Mouse (Mus musculus) G1E (cell line): ENCODE data around the gene Zfp64. TPM values are rescaled to one million over a fixed set of nuclear protein-coding genes. Genes with fewer than 3 reads are reported as not detected.

Experiments
- ATAC-seq: 2 replicates; pipeline ENCODE4 v1.8.0; 2016; ENCODE audit warnings: mild to moderate bottlenecking; ENCODE audit not compliant: insufficient number of reproducible peaks, poor library complexity, low FRiP score, severe bottlenecking; ENCODE audit errors: extremely low read depth
- DNase-seq: peaks from one replicate; pipeline ENCODE4 v3.0.0; 2012; ENCODE audit warnings: low spot score
- H3K27me3 ChIP-seq: 2 replicates; pipeline ENCODE4 v1.6.1; 2012; ENCODE audit warnings: mild to moderate bottlenecking, low read length, inconsistent platforms; ENCODE audit not compliant: insufficient read depth
- H3K36me3 ChIP-seq: replicated peaks from 2 replicates; pipeline ENCODE3; 2012; ENCODE audit warnings: mild to moderate bottlenecking, inconsistent platforms
- H3K4me1 ChIP-seq: 2 replicates; pipeline ENCODE4 v1.6.1; 2012; ENCODE audit warnings: low read depth, low read length, inconsistent platforms, mixed read lengths; ENCODE audit not compliant: insufficient read depth
- H3K4me3 ChIP-seq: 2 replicates; pipeline ENCODE4 v1.5.1; 2012; ENCODE audit warnings: low read depth, mild to moderate bottlenecking, inconsistent platforms, low read length, moderate library complexity, mixed read lengths
- H3K9me3 ChIP-seq: replicated peaks from 2 replicates; pipeline ENCODE4 v1.6.1; 2012; ENCODE audit warnings: inconsistent platforms
- CTCF ChIP-seq: IDR thresholded peaks from 2 replicates; pipeline ENCODE4 v1.5.1; 2012; ENCODE audit warnings: low read depth, low read length, inconsistent platforms, mixed read lengths
- GATA1 ChIP-seq: IDR thresholded peaks from 2 replicates; pipeline ENCODE4 v1.6.1; 2012; ENCODE audit warnings: borderline replicate concordance, low read length, inconsistent platforms, mixed read lengths
- GATA2 ChIP-seq: IDR thresholded peaks from 2 replicates; pipeline ENCODE4 v1.6.1; 2012; ENCODE audit warnings: low read depth, low read length, inconsistent platforms, borderline replicate concordance
- POLR2AphosphoS5 ChIP-seq: IDR thresholded peaks from 2 replicates; pipeline ENCODE4 v1.6.1; 2012; ENCODE audit warnings: low read depth, low read length, inconsistent platforms; ENCODE audit not compliant: insufficient replicate concordance
- TAL1 ChIP-seq: conservative IDR thresholded peaks from 2 replicates; pipeline ENCODE4 v1.6.1; 2012; ENCODE audit warnings: low read depth, low read length, inconsistent platforms, mixed read lengths
- polyA plus RNA-seq: library from polyadenylated mRNA; stranded (reverse); fragments of >175 nt; gene quantifications from 2 replicates; pipeline ENCODE4 v1.2.3, GENCODE M21; 2012
- total RNA-seq, 2 experiments: library from RNA; stranded (forward) in 1 of 2; stranded (reverse) in 1 of 2; fragments of 200-1000 nt in 1 of 2; fragments of >200 nt in 1 of 2; fragmentation: Nextera tagmentation in 1 of 2; gene quantifications; 2 replicates each; pipeline ENCODE4 v1.2.3; 2014 to 2017

Zfp64 gene
- total and polyA plus RNA-seq, 3 experiments, result 37.4 to 98.5 (median 65.2) TPM

GRCm38 (mm10) chr2:168923706-168924105 is 31.7 kb downstream of the Zfp64 start:
- Histone ChIP-seq H3K9me3 (peaks cover 13% of the 10 kb centered on the region), H3K27me3 (no peaks in the 10 kb centered on the region; the same call in 1 of the 2 replicates), H3K4me1 (no peaks in the 10 kb centered on the region), H3K4me3 (no peak overlapping the region), H3K36me3 (peaks cover 70% of the 10 kb centered on the region)
- DNase-seq (no peak), ATAC-seq (no peak)
- TF ChIP-seq POLR2AphosphoS5 (no peak), GATA1 (no peak), TAL1 (no peak), CTCF (no peak), GATA2 (no peak)

GRCm38 (mm10) chr2:168922466-168922865 is 32.9 kb downstream of the Zfp64 start:
- no peaks in the 10 kb centered on the region; the same call in 1 of the 2 replicates for H3K27me3 ChIP-seq
- no peak for TF ChIP-seq GATA1
- 0 out of 2 replicates have a peak, but pooled peaks have one; percentile 39 for TF ChIP-seq CTCF
- no peak for TF ChIP-seq TAL1
- peaks cover 10% of the 10 kb centered on the region for H3K9me3 ChIP-seq
- H3K4me1 ChIP-seq, result no peaks in the 10 kb centered on the region
- ATAC-seq (no peak), DNase-seq (no peak)
- H3K36me3 ChIP-seq, result peaks cover 58% of the 10 kb centered on the region
- H3K4me3 ChIP-seq, result no peak overlapping the region

DNA sequence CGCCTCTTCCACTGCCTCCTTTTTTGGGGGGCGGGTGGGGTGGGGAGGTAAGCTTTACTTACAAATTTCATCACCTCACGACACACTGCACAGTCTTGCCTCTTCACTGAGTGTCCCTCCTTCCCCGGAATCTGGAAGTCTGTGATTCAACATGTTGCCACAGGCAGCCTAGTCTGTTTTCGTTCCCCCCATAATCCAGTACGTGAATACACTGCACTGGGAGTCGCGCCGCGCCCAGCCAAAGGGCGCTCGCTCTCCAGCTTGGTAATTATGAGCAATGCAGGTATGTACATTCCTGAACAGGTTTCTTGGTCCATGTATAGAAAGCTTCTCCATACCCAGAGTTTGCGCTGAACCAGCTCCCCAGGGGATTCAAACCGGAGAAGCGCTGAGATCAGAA is 35.4 kb downstream of the Zfp64 start:
- H3K27me3 ChIP-seq, result no peaks in the 10 kb centered on the region
- DNase-seq, result no peak
- ATAC-seq, result no peak
- H3K4me3 ChIP-seq, result no peak overlapping the region
- no peaks in the 10 kb centered on the region for H3K4me1 ChIP-seq
- H3K9me3 ChIP-seq, result no peaks in the 10 kb centered on the region
- peaks cover 33% of the 10 kb centered on the region for H3K36me3 ChIP-seq
- TF ChIP-seq TAL1, result no peak
- TF ChIP-seq CTCF, result no peak
- no peak for TF ChIP-seq GATA2
- TF ChIP-seq GATA1, result no peak
- no peak for TF ChIP-seq POLR2AphosphoS5

DNA sequence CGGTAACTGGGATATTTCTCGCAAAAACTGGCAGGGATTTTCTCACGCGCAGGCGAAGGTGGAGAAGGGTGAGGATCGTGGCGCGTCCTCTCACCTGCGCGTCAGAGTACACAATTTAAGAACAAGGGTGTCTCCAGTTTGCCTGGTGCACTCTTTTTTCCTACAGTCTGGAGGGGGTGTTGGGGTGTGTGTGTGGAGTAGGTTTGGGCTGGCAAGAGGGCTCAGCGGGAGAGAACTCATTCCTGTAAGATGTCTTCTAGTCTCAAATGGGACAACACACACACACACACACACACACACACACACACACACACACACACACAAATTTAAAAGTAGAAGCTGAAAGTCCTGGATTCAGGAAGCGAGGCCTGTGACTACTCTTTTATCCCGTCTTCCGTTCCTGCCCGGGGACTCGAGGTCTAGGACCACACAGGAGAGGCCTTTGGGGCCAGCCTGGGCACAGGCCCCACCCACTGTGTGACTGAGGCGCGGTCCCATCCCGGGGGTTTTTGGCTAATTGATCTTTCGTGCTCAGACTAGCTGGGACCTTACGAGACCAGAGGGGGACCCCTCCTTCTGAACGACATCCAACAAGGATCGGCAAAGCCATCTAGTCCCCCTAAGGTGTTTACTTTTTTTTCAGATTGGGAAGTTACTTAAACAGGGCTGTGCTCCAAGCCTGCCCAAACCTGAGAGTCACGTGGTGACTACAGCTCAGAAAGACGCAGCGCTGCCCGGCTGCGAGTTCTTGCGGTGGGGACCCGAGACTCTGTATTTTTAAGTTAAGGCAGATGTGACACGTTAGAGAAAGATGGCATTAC is 42.3 kb downstream of the Zfp64 start:
- DNase-seq, result no peak
- no peak overlapping the region for H3K4me3 ChIP-seq

DNA sequence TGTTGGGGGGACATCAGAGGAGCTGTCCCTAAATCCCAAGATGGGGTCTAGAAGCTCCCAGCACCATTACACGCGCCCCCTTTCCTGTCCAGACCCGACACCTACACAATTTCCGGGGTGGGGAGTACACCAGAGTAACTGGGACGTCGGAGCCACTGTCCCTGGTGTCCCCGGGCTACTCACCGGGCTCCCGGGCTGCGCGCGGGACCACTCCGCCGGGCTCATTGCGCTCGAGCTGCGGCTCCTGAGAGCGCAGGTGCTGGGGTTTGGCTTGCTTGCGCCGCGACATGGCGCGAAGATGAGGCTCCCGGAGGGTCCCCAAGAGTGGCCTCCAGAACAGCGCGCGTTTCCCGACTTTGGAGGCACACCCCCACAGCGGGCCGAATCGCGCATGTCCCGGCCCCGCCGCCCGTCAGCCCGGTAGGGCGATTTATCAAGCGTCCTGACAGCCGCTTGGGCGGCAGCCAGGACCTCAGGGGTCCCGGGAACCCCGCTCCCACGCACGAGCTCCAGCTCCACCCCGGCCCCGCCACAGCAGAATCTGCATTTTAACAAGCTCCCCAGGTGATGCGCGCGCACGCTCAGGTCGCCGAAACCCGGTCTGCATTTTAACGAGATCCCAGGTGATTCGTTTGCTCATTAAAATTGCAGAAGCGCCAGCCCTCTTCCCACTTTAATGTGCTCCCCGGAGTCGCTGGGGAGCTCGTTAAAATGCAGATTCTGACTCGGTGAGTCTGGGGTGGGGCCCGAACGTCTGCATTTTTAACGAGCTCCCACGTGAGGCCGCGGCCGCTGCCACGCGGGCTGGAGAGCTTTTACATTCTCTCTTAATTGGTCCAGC is 43.1 kb downstream of the Zfp64 start:
- H3K4me1 ChIP-seq, result no peaks in the 10 kb centered on the region
- H3K36me3 ChIP-seq, result no peaks in the 10 kb centered on the region
- H3K4me3 ChIP-seq, result no peak overlapping the region; the same call in 1 of the 2 replicates
- TF ChIP-seq GATA2, result no peak
- TF ChIP-seq CTCF, result no peak
- TF ChIP-seq POLR2AphosphoS5, result no peak
- TF ChIP-seq TAL1, result no peak
- TF ChIP-seq GATA1, result no peak
- ATAC-seq, result no peak
- DNase-seq, result no peak
- H3K9me3 ChIP-seq, result peaks cover 50% of the 10 kb centered on the region
- H3K27me3 ChIP-seq, result no peaks in the 10 kb centered on the region; the same call in 1 of the 2 replicates

More for the DNA sequence above, 42.3 kb downstream of the Zfp64 start:
- Histone ChIP-seq H3K9me3 (peaks cover 49% of the 10 kb centered on the region), H3K4me1 (no peaks in the 10 kb centered on the region), H3K36me3 (no peaks in the 10 kb centered on the region), H3K27me3 (no peaks in the 10 kb centered on the region; the same call in 1 of the 2 replicates)
- TF ChIP-seq GATA2, result no peak
- TF ChIP-seq GATA1, result no peak
- no peak for TF ChIP-seq TAL1
- TF ChIP-seq POLR2AphosphoS5, result no peak
- TF ChIP-seq CTCF, result no peak
- ATAC-seq, result no peak

- H3K36me3 ChIP-seq, result no peaks in the 10 kb centered on the region
- no peak for TF ChIP-seq POLR2AphosphoS5
- TF ChIP-seq GATA2, result no peak
- no peak for TF ChIP-seq CTCF
- no peak for TF ChIP-seq GATA1
- TF ChIP-seq TAL1, result no peak
- DNase-seq (no peak), ATAC-seq (no peak)
- H3K9me3 ChIP-seq, result peaks cover 54% of the 10 kb centered on the region
- no peaks in the 10 kb centered on the region; the same call in 1 of the 2 replicates for H3K27me3 ChIP-seq
- no peaks in the 10 kb centered on the region for H3K4me1 ChIP-seq
- H3K4me3 ChIP-seq, result no peak overlapping the region
Measured at GRCm38 (mm10) chr2:168911527-168911926, 43.9 kb downstream of the Zfp64 start.

- TF ChIP-seq CTCF, result no peak
- no peak for TF ChIP-seq POLR2AphosphoS5
- TF ChIP-seq TAL1, result no peak
- H3K9me3 ChIP-seq, result peaks cover 31% of the 10 kb centered on the region
- no peak for ATAC-seq
Measured at GRCm38 (mm10) chr2:168906022-168906421, 49.4 kb downstream of the Zfp64 start.

More at GRCm38 (mm10) chr2:168906022-168906421, 49.4 kb downstream of the Zfp64 start:
- DNase-seq, result no peak
- no peaks in the 10 kb centered on the region for H3K36me3 ChIP-seq
- peaks cover 4% of the 10 kb centered on the region; the same call in 1 of the 2 replicates for H3K4me1 ChIP-seq
- H3K4me3 ChIP-seq, result no peak overlapping the region
- H3K27me3 ChIP-seq, result no peaks in the 10 kb centered on the region
